Mouse (Mus musculus) testis, postnatal 10 days (tissue): ENCODE results near the gene Sncg.
"Not testable (repeated sequence)": the region's sequence is repeated elsewhere in the genome, so short reads cannot be mapped to it uniquely, and the experiment has no call there.

Experiments
- DNase-seq: peaks from one replicate; pipeline ENCODE4 v3.0.0; 2021; ENCODE audit warnings: low spot score

Gene Sncg

DNA sequence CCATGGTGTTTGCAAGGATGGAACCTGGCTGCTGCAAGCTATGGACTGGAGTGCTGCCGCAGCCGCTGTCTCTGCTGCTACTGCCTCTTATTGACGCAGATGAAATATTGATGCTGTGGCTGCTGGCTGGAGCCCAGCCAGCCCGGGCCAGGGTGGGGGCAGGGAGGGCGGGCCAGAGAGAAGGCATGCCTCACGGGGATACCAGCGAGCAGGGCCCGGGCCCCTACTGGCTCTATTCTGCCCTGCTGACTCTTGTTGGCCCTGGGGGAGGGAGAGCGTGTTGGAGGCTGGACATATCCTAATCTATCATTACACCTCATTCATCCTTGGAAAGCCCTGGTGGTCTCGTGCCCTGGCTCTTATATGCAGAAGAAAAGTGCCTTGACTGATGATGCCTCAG, at the start of gene Sncg:
Gene Sncg, minus strand, starts transcription at position 213 of the 400 bp plus-strand sequence.
- no peak for DNase-seq

DNA sequence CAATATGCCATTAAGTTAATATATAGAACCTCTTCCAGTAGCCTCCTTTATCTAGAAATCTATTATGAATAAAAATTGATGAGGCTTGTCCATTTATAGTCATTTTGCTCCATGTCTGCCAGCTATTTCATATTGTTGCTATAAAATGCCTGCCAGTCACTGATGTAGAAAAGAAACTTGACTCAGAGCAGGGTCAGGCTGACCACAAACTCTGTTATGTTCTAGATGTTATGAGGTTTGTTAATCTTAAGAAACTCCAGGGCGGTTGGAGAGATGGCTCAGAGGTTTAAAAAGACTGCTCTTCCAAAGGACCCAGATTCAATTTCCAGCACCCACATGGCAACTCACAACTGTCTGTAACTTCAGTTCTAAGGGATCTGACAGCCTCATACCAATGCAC, 46.5 kb upstream of the Sncg start:
- no peak for DNase-seq

GRCm38 (mm10) chr14:34417501-34417900, 42.9 kb upstream of the Sncg start:
- no peak for DNase-seq

DNA sequence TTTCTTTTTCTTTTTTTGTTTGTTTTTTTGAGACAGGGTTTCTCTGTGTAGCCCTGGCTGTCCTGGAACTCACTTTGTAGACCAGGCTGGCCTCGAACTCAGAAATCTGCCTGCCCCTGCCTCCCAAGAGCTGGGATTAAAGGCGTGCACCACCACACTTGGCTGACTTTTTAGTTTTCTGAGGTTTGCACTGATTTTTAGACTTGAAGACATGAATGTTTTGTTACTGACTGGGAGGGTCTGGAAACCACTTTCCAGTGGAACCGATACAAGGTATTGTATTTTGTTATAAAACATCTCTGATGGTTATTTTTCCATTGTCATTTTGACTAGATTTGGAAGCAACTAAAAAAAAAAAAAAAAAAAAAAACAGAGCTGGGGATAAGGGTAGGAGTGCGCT, 42.4 kb upstream of the Sncg start:
- DNase-seq = not testable (repeated sequence)

- DNase-seq = peak; percentile 12
These were observed 37.7 kb upstream of the Sncg start for GRCm38 (mm10) chr14:34412164-34412896.

- peak; percentile 32 for DNase-seq
These were observed 36.1 kb upstream of the Sncg start for GRCm38 (mm10) chr14:34410716-34411115.

DNA sequence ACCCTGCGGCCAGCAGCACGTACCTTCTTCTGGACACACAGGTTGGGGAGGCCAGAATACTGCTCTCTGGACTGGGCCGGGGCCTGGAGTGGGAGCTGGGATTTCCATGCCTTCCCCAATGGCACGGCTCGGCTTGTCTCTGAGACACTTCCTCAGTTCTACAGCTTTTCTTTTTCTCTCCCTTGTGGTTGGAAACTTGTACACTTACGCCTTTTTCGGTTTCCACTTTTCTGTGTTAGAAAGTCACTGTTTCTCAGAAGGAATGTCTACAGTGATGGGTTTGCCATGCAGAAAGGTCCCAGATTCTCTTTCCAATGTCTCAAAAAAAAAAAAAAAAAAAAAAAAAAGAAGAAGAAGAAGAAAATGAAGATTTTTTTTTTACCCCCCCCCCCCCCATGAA, 28.8 kb upstream of the Sncg start:
- no peak for DNase-seq

- DNase-seq = peak; percentile 50
These were observed 28.3 kb upstream of the Sncg start for GRCm38 (mm10) chr14:34402871-34403270.

- peak; percentile 88 for DNase-seq
These were observed 26.5 kb upstream of the Sncg start for GRCm38 (mm10) chr14:34401135-34401534.

DNA sequence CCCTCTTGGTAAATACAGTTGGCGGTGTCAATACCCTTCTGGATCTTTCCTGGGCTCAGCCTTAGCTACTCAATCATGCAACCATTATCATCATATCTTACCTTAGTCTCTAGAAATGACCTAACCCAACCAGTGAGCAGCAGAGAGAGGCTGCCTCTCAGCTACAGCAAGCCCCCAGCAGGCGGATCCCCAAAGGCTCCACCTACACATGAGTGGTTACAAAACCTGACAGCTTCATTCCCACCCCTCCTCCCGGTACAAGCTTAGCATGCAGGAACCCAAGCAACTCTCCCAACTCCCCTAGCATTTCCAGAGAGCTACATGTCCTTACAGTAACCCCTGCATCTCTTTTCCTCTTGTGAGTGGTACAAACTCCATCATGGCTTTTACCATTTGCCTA, 25.4 kb upstream of the Sncg start:
- no peak for DNase-seq

- DNase-seq = no peak
These were observed 24.7 kb upstream of the Sncg start for GRCm38 (mm10) chr14:34399301-34399700.

GRCm38 (mm10) chr14:34398901-34399300, 24.3 kb upstream of the Sncg start:
- no peak for DNase-seq

GRCm38 (mm10) chr14:34397871-34398270, 23.3 kb upstream of the Sncg start:
- no peak for DNase-seq

- DNase-seq = no peak
These were observed 18.7 kb upstream of the Sncg start for GRCm38 (mm10) chr14:34393295-34393694.

DNA sequence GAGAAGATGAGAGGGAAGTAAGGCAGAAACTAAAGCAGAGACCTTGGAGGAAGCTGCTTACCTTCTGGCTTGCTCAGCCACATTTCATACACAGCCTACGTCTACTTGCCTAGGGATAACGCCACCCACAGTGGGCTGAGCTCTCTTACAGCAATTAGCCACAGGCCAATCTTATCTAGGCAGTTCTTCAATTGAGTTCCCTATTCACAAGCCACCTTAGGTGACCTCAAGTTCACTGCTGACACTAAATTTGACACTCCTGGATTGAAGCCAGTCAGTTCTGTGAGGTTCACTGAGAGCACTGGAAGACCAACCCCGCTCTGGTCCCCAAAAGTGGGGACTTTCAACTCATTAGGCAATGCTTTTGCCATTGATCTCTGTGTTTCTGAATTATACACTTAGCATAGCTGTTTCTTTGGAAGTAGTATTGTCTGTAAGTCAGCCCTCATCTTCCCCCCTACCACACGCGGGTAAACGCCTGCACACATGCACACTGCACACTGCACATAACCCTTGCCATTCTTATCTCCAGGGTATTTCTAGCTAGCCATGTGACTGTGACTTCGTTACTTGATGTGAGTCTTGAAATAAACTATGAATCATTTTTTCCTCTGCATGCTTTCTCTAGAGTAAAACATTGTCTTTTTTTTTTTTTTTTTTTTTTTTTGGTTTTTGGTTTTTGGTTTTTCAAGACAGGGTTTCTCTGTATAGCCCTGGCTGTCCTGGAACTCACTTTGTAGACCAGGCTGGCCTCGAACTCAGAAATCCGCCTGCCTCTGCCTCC, 8.5 kb upstream of the Sncg start:
- DNase-seq = no peak

- peak; percentile 42 for DNase-seq
These were observed 4.2 kb upstream of the Sncg start for GRCm38 (mm10) chr14:34378560-34379331.

DNA sequence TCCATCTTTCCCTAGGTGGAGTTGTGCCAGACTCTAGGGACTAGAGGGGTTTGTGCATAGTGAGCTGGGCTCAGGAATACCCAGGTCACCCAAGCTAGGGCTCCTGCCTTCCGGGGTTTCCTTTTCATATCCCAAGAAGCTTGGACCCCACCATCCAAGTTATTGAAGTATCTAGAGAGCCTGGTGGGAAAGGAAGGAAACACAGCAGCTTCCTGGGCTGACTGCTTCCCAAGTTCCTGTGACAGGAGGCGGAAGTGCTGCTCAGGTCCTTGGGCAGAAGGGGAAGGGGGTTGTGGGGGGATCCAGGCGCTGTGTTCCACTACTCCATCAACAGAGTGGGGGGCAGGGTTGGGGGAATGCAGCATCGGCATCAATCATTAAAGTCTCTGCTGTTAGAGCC, 2.5 kb upstream of the Sncg start:
- DNase-seq = no peak

- no peak for DNase-seq
These were observed 1.4 kb upstream of the Sncg start for GRCm38 (mm10) chr14:34375941-34376340.

- no peak for DNase-seq
These were observed 871 bp upstream of the Sncg start, which contains the start of gene Mmrn2 for GRCm38 (mm10) chr14:34375415-34375904. Gene Mmrn2, plus strand, starts transcription at chr14:34375465.

GRCm38 (mm10) chr14:34373581-34373980, 1.0 kb downstream of the Sncg start:
- no peak for DNase-seq

- peak; percentile 84 for DNase-seq
These were observed 1.9 kb downstream of the Sncg start for GRCm38 (mm10) chr14:34372646-34373045.

- DNase-seq = no peak
These were observed 2.8 kb downstream of the Sncg start for GRCm38 (mm10) chr14:34371763-34372162.
